Mouse (Mus musculus) thymus, adult 2 months (tissue): ENCODE results near the gene Hdac9.

ENCODE experiments used
- CTCF ChIP-seq: fragments of 200-500 bp; IDR thresholded peaks from 2 replicates; pipeline ENCODE4 v1.5.1; 2012; ENCODE audit warnings: mild to moderate bottlenecking, control low read depth, low read length, moderate library complexity, borderline replicate concordance; ENCODE audit not compliant: control insufficient read depth, poor library complexity, insufficient read depth; ENCODE audit errors: extremely low read depth
- POLR2A ChIP-seq: fragments of 200-500 bp; IDR thresholded peaks from 2 replicates; pipeline ENCODE4 v1.6.1; 2012; ENCODE audit warnings: mild to moderate bottlenecking, low read length, control low read depth, moderate library complexity; ENCODE audit not compliant: control insufficient read depth, poor library complexity, insufficient read depth; ENCODE audit errors: extremely low read depth

DNA sequence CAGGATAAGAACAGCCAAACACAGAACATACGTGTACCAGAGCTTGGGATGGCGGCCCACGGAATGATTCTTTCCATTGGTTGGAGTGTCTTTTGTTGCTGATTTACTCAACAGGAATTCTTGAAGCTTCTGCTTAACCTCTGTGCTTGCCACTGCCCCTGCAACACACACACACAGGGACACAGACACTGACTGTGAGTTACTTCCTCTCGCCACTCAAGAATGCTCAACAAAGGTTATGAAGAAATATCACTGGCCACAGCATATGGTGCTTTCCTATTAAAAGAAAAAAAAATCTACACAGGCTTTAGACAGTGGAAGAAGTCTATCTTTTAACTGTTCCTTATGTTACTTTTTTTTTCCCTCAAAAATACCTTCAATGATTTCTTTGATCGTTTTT is 485.1 kb downstream of the Hdac9 start:
- TF ChIP-seq CTCF, result no peak
- TF ChIP-seq POLR2A, result no peak
